ENCODE assay signal across 7 mouse cellular contexts in genomic region chr6:39870271-39871135, GRCm38 (mm10). TPM values are rescaled to one million over a fixed set of nuclear protein-coding genes. Genes with fewer than 3 reads are reported as not detected.
DNase-seq lines count a peak whose midpoint lies in the region; ATAC-seq and TF ChIP-seq lines count a peak whose summit lies in the region.

No protein-coding gene starts in this region.

- peaks cover 37% of the 10 kb centered on the region for H3K4me1 ChIP-seq in E14TG2a.4 (replicated peaks; ENCODE audit: low read depth, low read length)
- peaks cover 33% of the 10 kb centered on the region for H3K4me1 ChIP-seq in embryonic facial prominence, embryonic 10.5 days
- peaks cover 42% of the 10 kb centered on the region for H3K4me1 ChIP-seq in hindbrain, embryonic 10.5 days (replicated peaks)
- peaks cover 16% of the 10 kb centered on the region for H3K4me1 ChIP-seq in midbrain, embryonic 12.5 days

- no peak for ATAC-seq in midbrain, embryonic 12.5 days (ENCODE audit: low FRiP score, low read depth)

- peak overlapping the region; percentile 82 for H3K9ac ChIP-seq in midbrain, embryonic 12.5 days (replicated peaks)

- peak; percentile 25; the same call in 1 of the 2 replicates for TF ChIP-seq CTCF in E14TG2a.4 (conservative IDR thresholded peaks at IDR 0.05; ENCODE audit: low read length)

- peak overlapping the region; percentile 84; the same call in 1 of the 2 replicates for H3K4me3 ChIP-seq in E14TG2a.4 (replicated peaks; ENCODE audit: low read length)
- H3K4me3 ChIP-seq in embryonic facial prominence, embryonic 10.5 days: peak overlapping the region; percentile 69
- peak overlapping the region; percentile 77 for H3K4me3 ChIP-seq in hindbrain, embryonic 10.5 days
- H3K4me3 ChIP-seq in midbrain, embryonic 12.5 days: peak overlapping the region; percentile 66

- peak overlapping the region; percentile 54; the same call in 1 of the 2 replicates for H3K27ac ChIP-seq in embryonic facial prominence, embryonic 10.5 days (replicated peaks)
- peak overlapping the region; percentile 90 for H3K27ac ChIP-seq in hindbrain, embryonic 10.5 days
- peak overlapping the region; percentile 92 for H3K27ac ChIP-seq in midbrain, embryonic 12.5 days (replicated peaks)

- H3K9me3 ChIP-seq in E14TG2a.4 (ENCODE audit: low read length): no peaks in the 10 kb centered on the region
- no peaks in the 10 kb centered on the region for H3K9me3 ChIP-seq in embryonic facial prominence, embryonic 10.5 days
- no peaks in the 10 kb centered on the region for H3K9me3 ChIP-seq in hindbrain, embryonic 10.5 days
- H3K9me3 ChIP-seq in midbrain, embryonic 12.5 days: no peaks in the 10 kb centered on the region

- WGBS in embryonic facial prominence, embryonic 10.5 days: 1% methylated on average over 28 of the region's 28 CpGs
- WGBS in hindbrain, embryonic 10.5 days: under 1% methylated on average over 28 of the region's 28 CpGs
- 1% methylated on average over 28 of the region's 28 CpGs for WGBS in midbrain, embryonic 12.5 days

- peak overlapping the region; percentile 90 for H3K4me2 ChIP-seq in midbrain, embryonic 12.5 days (replicated peaks)

- no peaks in the 10 kb centered on the region for H3K36me3 ChIP-seq in E14TG2a.4 (ENCODE audit: insufficient read depth, low read length)
- no peaks in the 10 kb centered on the region for H3K36me3 ChIP-seq in embryonic facial prominence, embryonic 10.5 days (replicated peaks)
- H3K36me3 ChIP-seq in hindbrain, embryonic 10.5 days: no peaks in the 10 kb centered on the region
- H3K36me3 ChIP-seq in midbrain, embryonic 12.5 days: no peaks in the 10 kb centered on the region

- H3K27me3 ChIP-seq in E14TG2a.4 (ENCODE audit: insufficient read depth, low read length): peaks cover 74% of the 10 kb centered on the region
- peaks cover 69% of the 10 kb centered on the region for H3K27me3 ChIP-seq in embryonic facial prominence, embryonic 10.5 days (replicated peaks; ENCODE audit: low read depth, poor library complexity, severe bottlenecking)
- peaks cover 59% of the 10 kb centered on the region for H3K27me3 ChIP-seq in hindbrain, embryonic 10.5 days (ENCODE audit: insufficient read depth, poor library complexity, severe bottlenecking)
- H3K27me3 ChIP-seq in midbrain, embryonic 12.5 days: peaks cover 8% of the 10 kb centered on the region

- peak; percentile 71 for DNase-seq in adrenal gland, adult 2 months
- peak; percentile 74 for DNase-seq in embryonic facial prominence, embryonic 10.5 days (ENCODE audit: low spot score)
- DNase-seq in hindbrain, embryonic 10.5 days (ENCODE audit: low spot score): peak; percentile 75
- peak; percentile 63 to 71 for DNase-seq in layer of hippocampus, postnatal 36 days
- DNase-seq in telencephalon, adult 2 months (ENCODE audit: low read depth, low spot score): peak; percentile 74

RNA-seq across cellular contexts. Expression of gene Tmem178b, which starts 2.6 kb away (rescaled TPM):
- 10 to 100 TPM in 1 of 2 experiments, 1 to 10 TPM in 1; 8.9 to 31.3 TPM for total RNA-seq in adrenal gland, adult 2 months (2021)
- polyA plus RNA-seq in adrenal gland, adult 2 months (2012; rRNA removed): 7.0 and 15.4 TPM in 2 replicates
- polyA plus RNA-seq in embryonic facial prominence, embryonic 10.5 days (2016; fragmentation: Nextera tagmentation; extraction: Ambion mirVana): 1.5 TPM in 2 replicates
- polyA plus RNA-seq in hindbrain, embryonic 10.5 days (2016; fragmentation: Nextera tagmentation; extraction: Ambion mirVana): 2.8 and 7.0 TPM in 2 replicates
- total RNA-seq in layer of hippocampus, postnatal 36 days (2021): 100 to 1,000 TPM; 167 to 171 TPM
- 18.2 and 18.8 TPM in 2 replicates for polyA plus RNA-seq in midbrain, embryonic 12.5 days (2016; fragmentation: Nextera tagmentation; extraction: Ambion mirVana)

RNA-seq across cellular contexts. Expression of gene Mrps33, which starts 59.7 kb away (rescaled TPM):
- 10 to 100 TPM; 71.3 to 82.0 TPM for total RNA-seq in adrenal gland, adult 2 months (2021)
- polyA plus RNA-seq in adrenal gland, adult 2 months (2012; rRNA removed): 9.3 and 11.2 TPM in 2 replicates
- polyA plus RNA-seq in embryonic facial prominence, embryonic 10.5 days (2016; fragmentation: Nextera tagmentation; extraction: Ambion mirVana): 205 and 207 TPM in 2 replicates
- polyA plus RNA-seq in hindbrain, embryonic 10.5 days (2016; fragmentation: Nextera tagmentation; extraction: Ambion mirVana): 224 and 231 TPM in 2 replicates
- total RNA-seq in layer of hippocampus, postnatal 36 days (2021): 100 to 1,000 TPM; 106 to 107 TPM
- 230 and 231 TPM in 2 replicates for polyA plus RNA-seq in midbrain, embryonic 12.5 days (2016; fragmentation: Nextera tagmentation; extraction: Ambion mirVana)

Comparison
In these comparisons a context has a peak if more than half of its experiments do, and no peak if none do; other contexts are left out.
1. RNA of gene Mrps33, which starts 59.7 kb away (polyA plus RNA-seq): 224 to 231 TPM in hindbrain, embryonic 10.5 days, 230 to 231 TPM in midbrain, embryonic 12.5 days and 205 to 207 TPM in embryonic facial prominence, embryonic 10.5 days; 9.3 to 11.2 TPM in adrenal gland, adult 2 months; every median in the first group is over 10 times any median in the second.
2. Peak in every context shown above with its lines, with median percentiles within 50 percentile points of each other: H3K4me3 ChIP-seq, DNase-seq and H3K27ac ChIP-seq.